Mouse (Mus musculus) CD4-positive, CD25-positive, alpha-beta regulatory T cell, adult 4 months (primary cell): ENCODE data around the gene Gm20812. TPM values are rescaled to one million over a fixed set of nuclear protein-coding genes. Genes with fewer than 3 reads are reported as not detected.
"Not testable (repeated sequence)": the region's sequence is repeated elsewhere in the genome, so short reads cannot be mapped to it uniquely, and the experiment has no call there.

Experiments used
- ATAC-seq: one replicate; pipeline ENCODE4 v1.8.0; 2017
- polyA plus RNA-seq, 2 experiments: library from polyadenylated mRNA; unstranded; fragments of 100-300 nt; shearing (Covaris generic); gene quantifications; one replicate each; pipeline ENCODE4 v1.2.1; 2017

Gm20812 gene
- not detected for polyA plus RNA-seq

GRCm38 (mm10) chrY:12381681-12382080 is at the start of gene Gm20812:
Gene Gm20812, plus strand, starts transcription at chrY:12381981.
- not testable (repeated sequence) for ATAC-seq

Other genes with a start within 250 kb of the Gm20812 start
- not detected for gene Gm29554, start 108.0 kb upstream of the Gm20812 start, polyA plus RNA-seq